ENCODE assay signal across 25 mouse cellular contexts in the genomic region with DNA sequence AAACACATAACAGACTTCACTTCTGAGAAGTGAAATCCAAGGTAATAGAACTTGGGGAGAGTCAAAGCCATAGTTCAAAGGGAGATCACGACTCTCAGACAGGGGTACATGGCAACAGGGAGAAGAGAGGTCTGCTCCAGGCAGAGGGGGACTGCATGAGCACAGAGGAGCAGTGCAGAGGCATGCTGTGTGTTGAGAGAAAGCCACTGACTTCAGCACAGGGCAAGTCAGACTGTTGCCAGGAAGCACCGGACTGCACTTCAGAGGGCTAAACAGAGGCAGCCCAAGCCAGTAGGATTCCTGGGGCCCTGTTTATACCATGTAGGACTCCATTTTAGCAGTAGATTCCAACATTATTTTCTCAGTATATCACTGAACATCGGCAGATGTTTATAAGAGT.
"Had no signal": no experiment of that assay in that cellular context is flagged by ENCODE, and none has a peak within 500 bp of the region (broad histone marks: within the 10 kb centered on the region; RNA-seq: fewer than 3 reads in every experiment).

No protein-coding gene starts in this region.

- DNase-seq: gastrocnemius, postnatal 14 days; gastrocnemius, postnatal 36 days; heart, adult 18-20 months; heart, postnatal 14 days; heart, postnatal 36 days; kidney, adult 11 months; kidney, adult 2 months; kidney, adult 9 months; kidney, postnatal 14 days; kidney, postnatal 36 days; layer of hippocampus, adult 9-11 months; layer of hippocampus, postnatal 36 days; left cerebral cortex, postnatal 4 days; liver; liver, embryonic 13.5 days had no signal

- H3K4me3 ChIP-seq: heart, embryonic 13.5 days; heart, embryonic 15.5 days; hindbrain, embryonic 13.5 days; hindbrain, embryonic 15.5 days; kidney, embryonic 15.5 days; limb, embryonic 12.5 days; liver, embryonic 13.5 days; liver, embryonic 15.5 days had no signal

- ATAC-seq: hindbrain, postnatal 0 days; intestine, embryonic 16.5 days had no signal

- H3K36me3 ChIP-seq: heart, embryonic 13.5 days; heart, embryonic 15.5 days; hindbrain, embryonic 13.5 days; hindbrain, embryonic 15.5 days; kidney, embryonic 15.5 days; limb, embryonic 12.5 days; liver, embryonic 13.5 days; liver, embryonic 15.5 days had no signal

- H3K27ac ChIP-seq: heart, embryonic 13.5 days; heart, embryonic 15.5 days; hindbrain, embryonic 13.5 days; hindbrain, embryonic 15.5 days; hindbrain, postnatal 0 days; kidney, embryonic 15.5 days; kidney, postnatal 0 days; limb, embryonic 12.5 days; liver, embryonic 13.5 days; liver, embryonic 15.5 days had no signal

- H3K4me1 ChIP-seq: liver, embryonic 15.5 days had no signal
